Mouse (Mus musculus) heart, adult 2 months (tissue): ENCODE measurements around the gene Dhx40. TPM values are rescaled to one million over a fixed set of nuclear protein-coding genes. Genes with fewer than 3 reads are reported as not detected.
"Not testable (repeated sequence)": the region's sequence is repeated elsewhere in the genome, so short reads cannot be mapped to it uniquely, and the experiment has no call there.

ENCODE experiments used
- DNase-seq, 2 experiments: peaks; one replicate each; pipeline ENCODE4 v3.0.0; 2021
- H3K27ac ChIP-seq: fragments of 200-600 bp; 2 replicates; pipeline ENCODE4 v1.8.1; 2022
- H3K27me3 ChIP-seq: fragments of 200-500 bp; 2 replicates; pipeline ENCODE4 v1.6.1; 2012; ENCODE audit warnings: mild to moderate bottlenecking, low read length, inconsistent platforms, mixed read lengths; ENCODE audit not compliant: control insufficient read depth, insufficient read depth
- H3K36me3 ChIP-seq: fragments of 200-500 bp; 2 replicates; pipeline ENCODE4 v1.6.1; 2012; ENCODE audit warnings: low read length, inconsistent platforms; ENCODE audit not compliant: control insufficient read depth, insufficient read depth
- H3K4me1 ChIP-seq: fragments of 200-500 bp; 2 replicates; pipeline ENCODE4 v1.6.1; 2011; ENCODE audit warnings: low read length; ENCODE audit not compliant: control insufficient read depth, insufficient read depth
- H3K4me3 ChIP-seq: fragments of 200-600 bp; 2 replicates; pipeline ENCODE4 v1.8.1; 2022
- H3K79me2 ChIP-seq: fragments of 200-500 bp; replicated peaks from 2 replicates; pipeline ENCODE4 v1.6.1; 2012; ENCODE audit warnings: mild to moderate bottlenecking, inconsistent platforms, low read length, moderate library complexity, mixed read lengths; ENCODE audit not compliant: control insufficient read depth, insufficient read depth
- H3K9ac ChIP-seq: fragments of 200-500 bp; 2 replicates; pipeline ENCODE4 v1.6.1; 2012; ENCODE audit warnings: low read depth, mild to moderate bottlenecking, control low read depth, inconsistent platforms, low read length, mixed read lengths
- CTCF ChIP-seq: fragments of 200-600 bp; IDR thresholded peaks from 2 replicates; pipeline ENCODE4 v1.8.1; 2022; ENCODE audit warnings: antibody characterized with exemption, mild to moderate bottlenecking, moderate library complexity
- EP300 ChIP-seq: fragments of 200-500 bp; IDR thresholded peaks from 2 replicates; pipeline ENCODE4 v1.6.1; 2011; ENCODE audit warnings: low read depth, low read length, control low read depth; ENCODE audit not compliant: insufficient read depth
- POLR2A ChIP-seq: fragments of 200-500 bp; IDR thresholded peaks from 2 replicates; pipeline ENCODE4 v1.6.1; 2011; ENCODE audit warnings: mild to moderate bottlenecking, low read depth, low read length, control low read depth; ENCODE audit not compliant: insufficient read depth
- WGBS: fragments of 180-500 bp; shearing (Covaris S2); methylation state at CpG from one replicate; pipeline ENCODE4 v1.1.7; 2018; 5-methylcytosine and 5-hydroxymethylcytosine counted together
- intact Hi-C: fragments of 180-260 bp; cut with DNase I; formaldehyde crosslinking; loops from one replicate; pipeline ENCODE4 v1.15.1; 2025
- polyA plus RNA-seq: library from polyadenylated mRNA; depleted of rRNA; stranded (reverse); fragments of >200 nt; gene quantifications from 2 replicates; pipeline ENCODE4 v1.2.3, GENCODE M21; 2012
- total RNA-seq, 2 experiments: library from RNA; stranded (reverse); gene quantifications; 2 replicates each; pipeline ENCODE4 v1.2.3; 2021

The Dhx40 gene
- total and polyA plus RNA-seq, 3 experiments: 3.6 to 18.1 (median 13.8) TPM

- no peak for TF ChIP-seq POLR2A
- no peak for TF ChIP-seq CTCF
- no peak for TF ChIP-seq EP300
- H3K27me3 ChIP-seq: no peaks in the 10 kb centered on the region
- peaks cover 2% of the 10 kb centered on the region for H3K4me1 ChIP-seq
- H3K9ac ChIP-seq: no peak overlapping the region
- no peak overlapping the region for H3K27ac ChIP-seq
- no peak overlapping the region for H3K4me3 ChIP-seq
- DNase-seq: no peak
- WGBS: 95% methylated on average over 1 of the region's 1 CpGs
- intact Hi-C loops: no loop called here
- H3K79me2 ChIP-seq: no peaks in the 10 kb centered on the region
- peaks cover 2% of the 10 kb centered on the region; the same call in 1 of the 2 replicates for H3K36me3 ChIP-seq
Measured at GRCm38 (mm10) chr11:86811326-86811630, 3.7 kb upstream of the Dhx40 start.

GRCm38 (mm10) chr11:86810572-86811325 lies 3.2 kb upstream of the Dhx40 start:
- Histone ChIP-seq H3K4me3 (no peak overlapping the region), H3K4me1 (peaks cover 2% of the 10 kb centered on the region), H3K27me3 (no peaks in the 10 kb centered on the region), H3K9ac (no peak overlapping the region), H3K36me3 (peaks cover 2% of the 10 kb centered on the region; the same call in 1 of the 2 replicates), H3K27ac (no peak overlapping the region), H3K79me2 (no peaks in the 10 kb centered on the region)
- intact Hi-C loops: no loop called here
- WGBS: 84% methylated on average over 2 of the region's 2 CpGs
- TF ChIP-seq CTCF: no peak
- TF ChIP-seq POLR2A: no peak
- no peak for TF ChIP-seq EP300
- DNase-seq: no peak

GRCm38 (mm10) chr11:86809828-86810227 lies 2.3 kb upstream of the Dhx40 start:
- H3K4me1 ChIP-seq: peaks cover 2% of the 10 kb centered on the region
- no peak overlapping the region for H3K27ac ChIP-seq
- no peak for DNase-seq
- no peak for TF ChIP-seq EP300
- no peak for TF ChIP-seq POLR2A
- TF ChIP-seq CTCF: no peak
- no peak overlapping the region for H3K9ac ChIP-seq
- no peaks in the 10 kb centered on the region for H3K79me2 ChIP-seq
- H3K36me3 ChIP-seq: peaks cover 2% of the 10 kb centered on the region; the same call in 1 of the 2 replicates
- no peak overlapping the region for H3K4me3 ChIP-seq
- H3K27me3 ChIP-seq: no peaks in the 10 kb centered on the region
- WGBS: 72% methylated on average over 4 of the region's 4 CpGs
- intact Hi-C loops: no loop called here

- Histone ChIP-seq H3K79me2 (no peaks in the 10 kb centered on the region), H3K4me1 (peaks cover 2% of the 10 kb centered on the region), H3K4me3 (peak overlapping the region; percentile 87), H3K27ac (peak overlapping the region; percentile 86), H3K27me3 (no peaks in the 10 kb centered on the region), H3K36me3 (peaks cover 5% of the 10 kb centered on the region; the same call in 1 of the 2 replicates), H3K9ac (peak overlapping the region; percentile 76)
- intact Hi-C loops: loop anchor here (2.0 kb wide), 1 partner anchor 50 kb away; the partner anchor contains the start of gene Cltc
- WGBS: 0% methylated on average over 25 of the region's 25 CpGs
- DNase-seq: no peak
- TF ChIP-seq CTCF: no peak
Measured at GRCm38 (mm10) chr11:86807001-86807477, 507 bp downstream of the Dhx40 start.

- WGBS: 69% methylated on average over 1 of the region's 1 CpGs
- peaks cover 4% of the 10 kb centered on the region for H3K36me3 ChIP-seq
Measured at GRCm38 (mm10) chr11:86794161-86794560, 13.4 kb downstream of the Dhx40 start.

GRCm38 (mm10) chr11:86787436-86787835 lies 20.1 kb downstream of the Dhx40 start:
- H3K79me2 ChIP-seq, H3K4me1 ChIP-seq, intact Hi-C loops, H3K27ac ChIP-seq, DNase-seq, H3K27me3 ChIP-seq, H3K9ac ChIP-seq, H3K4me3 ChIP-seq, H3K36me3 ChIP-seq: not testable (repeated sequence)
- WGBS: 94% methylated on average over 5 of the region's 5 CpGs
- TF ChIP-seq CTCF: peak; percentile 52

More at GRCm38 (mm10) chr11:86794161-86794560, 13.4 kb downstream of the Dhx40 start:
- no peaks in the 10 kb centered on the region for H3K79me2 ChIP-seq
- TF ChIP-seq CTCF (no peak), EP300 (no peak), POLR2A (no peak)
- no peak overlapping the region for H3K9ac ChIP-seq
- H3K27ac ChIP-seq: no peak overlapping the region
- intact Hi-C loops: no loop called here
- H3K4me3 ChIP-seq: no peak overlapping the region
- no peaks in the 10 kb centered on the region for H3K4me1 ChIP-seq
- H3K27me3 ChIP-seq: no peaks in the 10 kb centered on the region
- DNase-seq: no peak
